Mouse (Mus musculus) limb, embryonic 15.5 days (tissue): ENCODE measurements around the gene Crebrf. TPM values are rescaled to one million over a fixed set of nuclear protein-coding genes. Genes with fewer than 3 reads are reported as not detected.

Experiments
- ATAC-seq: fragments of 200-750 bp; cut with Nextera tagmentation; 2 replicates; pipeline ENCODE4 v1.8.0; 2017; ENCODE audit warnings: low read depth, moderate TSS enrichment; ENCODE audit not compliant: insufficient number of reproducible peaks, low FRiP score, low TSS enrichment
- H3K27ac ChIP-seq: fragments of 300-500 bp; sonication (generic); 2 replicates; pipeline ENCODE4 v1.5.1; 2015; ENCODE audit warnings: moderate library complexity, mild to moderate bottlenecking, inconsistent platforms
- H3K27me3 ChIP-seq: fragments of 300-500 bp; sonication (generic); 2 replicates; pipeline ENCODE4 v1.6.1; 2015; ENCODE audit warnings: inconsistent platforms
- H3K36me3 ChIP-seq: fragments of 300-500 bp; sonication (generic); 2 replicates; pipeline ENCODE4 v1.6.1; 2015; ENCODE audit warnings: inconsistent platforms
- H3K4me1 ChIP-seq: fragments of 300-500 bp; sonication (generic); 2 replicates; pipeline ENCODE4 v1.6.1; 2015; ENCODE audit warnings: inconsistent platforms
- H3K4me2 ChIP-seq: fragments of 300-500 bp; sonication (generic); 2 replicates; pipeline ENCODE4 v1.6.1; 2015; ENCODE audit warnings: mild to moderate bottlenecking, inconsistent platforms
- H3K4me3 ChIP-seq: fragments of 300-500 bp; sonication (generic); 2 replicates; pipeline ENCODE4 v1.5.1; 2015; ENCODE audit warnings: mild to moderate bottlenecking, inconsistent platforms
- H3K9ac ChIP-seq: fragments of 300-500 bp; sonication (generic); 2 replicates; pipeline ENCODE4 v1.6.1; 2015; ENCODE audit warnings: inconsistent platforms
- H3K9me3 ChIP-seq: fragments of 300-500 bp; sonication (generic); 2 replicates; pipeline ENCODE4 v1.6.1; 2016; ENCODE audit warnings: inconsistent platforms
- WGBS: fragments of 180-500 bp; shearing (Covaris S2); methylation state at CpG from one replicate; pipeline ENCODE4 v1.1.7; 2015; 5-methylcytosine and 5-hydroxymethylcytosine counted together
- polyA plus RNA-seq: library from polyadenylated mRNA; unstranded; fragments of >200 nt; fragmentation: Nextera tagmentation; extraction: Ambion mirVana; gene quantifications from 2 replicates; pipeline ENCODE4 v1.2.1, GENCODE M21; 2015

Gene Crebrf
- polyA plus RNA-seq, 1 experiment from 2014 or later: 7.3 TPM

DNA sequence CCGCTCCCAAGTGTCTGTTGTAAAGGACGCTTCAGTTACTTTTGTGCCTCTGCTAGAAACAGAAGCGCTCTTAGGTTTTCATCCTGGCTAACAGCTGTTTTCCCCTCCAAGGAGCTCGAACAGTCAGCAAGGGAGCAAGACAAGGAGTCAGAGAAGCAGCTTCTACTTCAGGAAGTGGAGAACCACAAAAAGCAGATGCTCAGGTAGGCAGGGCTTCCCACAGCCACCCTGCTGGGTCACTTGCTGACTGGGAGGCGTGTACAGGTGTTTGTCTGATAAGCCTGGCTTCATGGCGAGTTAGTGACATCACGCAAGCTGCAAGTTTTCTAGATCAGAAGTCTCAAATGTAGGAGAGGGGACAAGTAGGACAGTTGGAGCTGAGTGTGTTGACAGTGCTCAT, 71.1 kb downstream of the Crebrf start:
- Histone ChIP-seq H3K9me3 (no peaks in the 10 kb centered on the region), H3K9ac (no peak overlapping the region), H3K4me2 (no peak overlapping the region), H3K4me1 (peaks cover 8% of the 10 kb centered on the region), H3K4me3 (no peak overlapping the region), H3K36me3 (peaks cover 74% of the 10 kb centered on the region), H3K27me3 (no peaks in the 10 kb centered on the region), H3K27ac (no peak overlapping the region)
- no peak for ATAC-seq
- 88% methylated on average over 7 of the region's 7 CpGs for WGBS

DNA sequence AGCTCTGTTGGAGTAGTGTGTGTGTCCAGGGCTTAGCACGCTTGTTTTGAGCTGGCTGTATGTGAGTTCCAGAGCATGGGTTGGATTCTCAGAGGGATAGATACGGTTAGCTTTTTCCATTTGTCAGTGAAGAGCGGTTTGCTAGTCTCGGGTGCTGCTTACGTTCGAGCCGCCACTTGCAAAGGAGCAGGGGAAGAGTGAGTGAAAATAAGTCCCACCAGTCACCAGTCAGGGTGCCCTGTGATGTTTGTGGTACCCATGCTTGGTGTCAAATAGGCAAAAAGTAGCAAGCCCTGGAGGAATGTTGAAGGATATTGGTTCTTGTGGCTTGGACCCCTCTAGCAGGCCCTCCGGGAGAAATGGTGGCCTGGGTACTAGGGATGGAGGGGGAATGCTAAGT, 73.5 kb downstream of the Crebrf start:
- peaks cover 87% of the 10 kb centered on the region for H3K36me3 ChIP-seq
- H3K27me3 ChIP-seq: no peaks in the 10 kb centered on the region
- H3K27ac ChIP-seq: no peak overlapping the region
- H3K4me2 ChIP-seq: no peak overlapping the region
- H3K4me1 ChIP-seq: no peaks in the 10 kb centered on the region
- H3K9ac ChIP-seq: no peak overlapping the region
- H3K9me3 ChIP-seq: no peaks in the 10 kb centered on the region
- H3K4me3 ChIP-seq: no peak overlapping the region
- 92% methylated on average over 8 of the region's 8 CpGs for WGBS
- no peak for ATAC-seq

DNA sequence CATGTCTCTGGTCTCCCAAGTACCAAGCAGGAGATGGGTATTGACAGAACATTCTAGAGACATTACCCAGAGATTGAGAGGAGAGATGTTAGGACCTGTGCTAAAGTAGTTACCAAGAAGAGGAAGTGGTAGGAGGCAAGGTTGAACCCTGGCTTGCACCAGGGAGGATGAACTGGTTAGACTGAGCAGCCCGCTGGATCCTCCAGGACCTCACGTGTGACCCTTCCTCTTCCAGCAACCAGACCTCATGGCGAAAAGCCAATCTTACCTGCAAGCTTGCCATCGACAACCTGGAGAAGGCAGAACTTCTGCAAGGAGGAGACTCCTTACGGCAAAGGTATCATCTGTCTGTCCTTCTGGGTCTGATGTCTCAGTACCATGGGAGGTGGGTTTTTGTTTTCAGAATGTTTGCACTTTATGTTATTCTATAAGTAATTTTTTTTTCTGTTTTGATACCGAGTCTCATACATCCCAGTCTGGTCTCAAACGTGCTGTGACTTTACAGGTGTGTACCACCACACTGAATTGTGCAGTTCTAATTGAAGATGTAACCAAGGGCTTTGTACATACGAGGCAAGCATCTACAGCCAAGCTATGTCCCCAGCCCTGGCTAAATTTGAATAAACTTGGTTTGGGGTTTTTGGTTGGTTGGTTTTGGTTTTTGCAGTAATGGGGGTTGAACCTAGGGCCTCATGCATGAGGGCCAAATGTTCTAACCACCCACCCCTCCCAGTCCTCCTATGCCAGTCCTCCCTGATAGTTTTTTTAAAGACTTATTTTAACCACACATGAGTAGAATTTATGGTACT, 74.2 kb downstream of the Crebrf start:
- 90% methylated on average over 8 of the region's 8 CpGs for WGBS
- Histone ChIP-seq H3K9ac (no peak overlapping the region), H3K9me3 (no peaks in the 10 kb centered on the region), H3K4me1 (no peaks in the 10 kb centered on the region), H3K4me2 (no peak overlapping the region), H3K36me3 (peaks cover 80% of the 10 kb centered on the region), H3K27me3 (no peaks in the 10 kb centered on the region), H3K27ac (no peak overlapping the region), H3K4me3 (no peak overlapping the region)
- ATAC-seq: no peak

DNA sequence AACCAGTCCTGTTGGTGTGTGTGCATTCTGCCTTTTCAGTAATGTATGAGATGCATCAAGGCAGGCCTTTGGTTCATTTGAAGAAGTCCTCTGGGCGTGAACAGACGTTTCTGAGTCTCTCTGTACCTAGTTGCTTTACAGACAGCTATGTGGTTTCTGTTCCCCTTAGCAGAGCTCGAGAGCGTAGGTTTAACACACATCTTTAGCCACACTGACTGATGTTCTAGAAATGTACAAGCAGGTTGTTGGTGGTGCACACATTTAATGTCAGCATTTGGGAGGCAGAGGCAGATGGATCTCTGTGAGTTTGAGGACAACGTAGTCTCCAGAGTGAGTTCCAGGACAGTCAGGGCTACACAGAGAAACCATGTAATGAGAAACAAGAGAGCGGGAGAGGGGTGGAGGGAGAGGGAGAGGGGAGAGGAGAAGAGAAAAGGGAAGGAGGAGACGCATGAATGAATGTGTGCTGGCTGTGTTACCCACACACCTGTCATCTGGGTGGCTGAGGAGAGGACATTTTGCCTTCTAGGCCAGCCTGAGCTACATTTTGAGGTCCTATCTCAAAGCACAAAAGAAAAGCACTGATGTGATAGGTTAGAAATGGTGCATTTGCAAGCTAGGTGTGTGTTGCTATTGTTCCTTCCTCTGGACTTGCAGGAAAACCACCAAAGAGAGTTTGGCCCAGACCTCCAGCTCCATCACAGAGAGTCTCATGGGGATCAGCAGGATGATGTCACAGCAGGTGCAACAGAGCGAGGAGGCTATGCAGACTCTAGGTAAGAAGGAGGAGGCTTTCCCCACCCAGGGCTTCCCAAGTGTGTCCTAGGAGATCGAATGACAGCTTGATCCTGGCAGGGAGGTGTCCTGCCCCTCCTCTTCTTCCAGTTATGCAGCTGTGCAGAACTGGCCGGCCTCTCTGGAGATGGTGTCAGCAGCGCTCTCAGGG, 75.1 kb downstream of the Crebrf start:
- Histone ChIP-seq H3K4me3 (no peak overlapping the region), H3K27ac (no peak overlapping the region), H3K27me3 (no peaks in the 10 kb centered on the region), H3K4me2 (no peak overlapping the region), H3K9me3 (no peaks in the 10 kb centered on the region), H3K4me1 (no peaks in the 10 kb centered on the region), H3K9ac (no peak overlapping the region), H3K36me3 (peaks cover 71% of the 10 kb centered on the region)
- WGBS: 84% methylated on average over 11 of the region's 11 CpGs
- ATAC-seq: no peak

DNA sequence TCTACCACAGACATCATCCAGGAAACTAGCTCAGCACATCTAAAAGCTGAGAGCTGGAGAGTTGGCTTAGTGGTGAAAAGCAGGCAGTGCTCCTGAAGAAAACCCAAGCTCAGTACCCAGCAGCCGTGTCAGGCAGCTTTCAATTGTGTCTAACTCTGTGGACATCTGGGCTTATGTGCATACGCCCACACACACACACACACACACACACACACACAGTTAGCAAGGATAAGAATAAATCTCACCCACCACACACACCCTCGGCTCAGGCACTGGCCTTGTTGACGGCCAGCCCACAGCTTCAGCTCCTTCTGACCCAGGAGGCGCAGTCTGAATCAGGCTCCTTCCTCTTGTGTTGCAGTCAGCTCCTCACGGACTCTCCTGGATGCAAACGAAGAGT, 76.1 kb downstream of the Crebrf start:
- no peaks in the 10 kb centered on the region for H3K4me1 ChIP-seq
- ATAC-seq: no peak
- WGBS: 78% methylated on average over 7 of the region's 7 CpGs
- no peak overlapping the region for H3K4me3 ChIP-seq
- no peak overlapping the region for H3K27ac ChIP-seq
- no peak overlapping the region for H3K4me2 ChIP-seq
- no peak overlapping the region for H3K9ac ChIP-seq
- peaks cover 64% of the 10 kb centered on the region for H3K36me3 ChIP-seq
- no peaks in the 10 kb centered on the region for H3K27me3 ChIP-seq
- H3K9me3 ChIP-seq: no peaks in the 10 kb centered on the region

DNA sequence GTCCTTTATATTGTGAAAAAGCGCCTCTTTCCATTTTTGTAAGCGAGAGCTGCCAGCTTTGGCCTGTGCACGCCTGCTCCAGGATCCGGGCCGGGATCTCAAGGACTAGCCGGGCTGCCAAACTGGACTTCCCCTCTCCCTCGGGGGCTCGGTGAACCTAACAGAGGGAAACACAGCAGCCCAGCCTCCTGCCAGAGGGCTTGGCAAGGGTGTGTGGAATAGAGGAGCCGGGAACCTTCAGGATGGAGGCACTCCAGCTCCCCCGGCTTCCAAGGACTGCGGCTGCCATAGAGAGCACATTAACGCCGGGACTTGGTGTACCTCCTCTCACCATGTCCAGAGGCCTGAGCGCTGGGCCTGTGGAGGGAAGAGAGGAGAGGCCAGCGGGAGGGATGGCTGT, 76.6 kb downstream of the Crebrf start:
- Histone ChIP-seq H3K4me1 (no peaks in the 10 kb centered on the region), H3K36me3 (peaks cover 59% of the 10 kb centered on the region), H3K9me3 (no peaks in the 10 kb centered on the region), H3K4me2 (no peak overlapping the region), H3K27me3 (no peaks in the 10 kb centered on the region), H3K9ac (no peak overlapping the region), H3K27ac (no peak overlapping the region), H3K4me3 (no peak overlapping the region)
- WGBS: 93% methylated on average over 15 of the region's 15 CpGs
- no peak for ATAC-seq

DNA sequence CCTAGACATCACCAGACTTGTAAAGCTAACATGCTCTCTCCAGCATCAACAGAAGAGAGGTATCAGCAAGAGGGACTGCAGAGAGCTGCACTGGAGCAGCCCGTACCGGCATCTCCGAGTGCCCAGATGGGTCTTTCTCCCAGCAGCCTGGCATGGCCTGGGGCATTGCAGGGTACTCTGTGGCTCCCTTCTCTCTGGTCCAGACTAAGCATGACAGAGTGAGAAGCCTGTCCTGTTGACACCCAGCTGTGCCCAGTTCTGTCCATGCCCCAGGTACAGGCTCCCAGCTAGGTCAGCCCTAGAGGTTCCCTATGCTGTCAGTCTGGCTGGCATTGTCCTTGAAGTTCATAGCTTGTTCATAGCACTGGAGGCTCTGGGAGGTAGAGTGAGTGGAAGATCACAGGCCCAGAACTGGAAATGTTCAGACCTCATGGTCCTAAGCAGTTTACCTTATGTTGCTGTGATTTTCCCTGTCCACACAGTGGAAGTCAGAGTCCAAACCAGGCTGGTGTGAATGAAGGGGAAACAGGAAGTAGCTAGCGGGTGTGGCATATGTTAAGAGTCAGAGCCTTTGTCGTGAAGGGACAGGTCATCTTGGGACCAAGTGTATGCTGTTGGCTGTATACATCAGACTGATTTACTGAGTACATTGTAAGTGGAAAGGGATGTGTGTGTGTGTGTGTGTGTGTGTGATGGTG, 77.8 kb downstream of the Crebrf start:
- no peak overlapping the region for H3K4me2 ChIP-seq
- peak; percentile 44; the same call in 1 of the 2 replicates for ATAC-seq
- H3K4me1 ChIP-seq: no peaks in the 10 kb centered on the region
- H3K9ac ChIP-seq: no peak overlapping the region
- WGBS: 85% methylated on average over 5 of the region's 5 CpGs
- no peaks in the 10 kb centered on the region for H3K27me3 ChIP-seq
- H3K27ac ChIP-seq: no peak overlapping the region
- peaks cover 52% of the 10 kb centered on the region for H3K36me3 ChIP-seq
- H3K4me3 ChIP-seq: no peak overlapping the region
- H3K9me3 ChIP-seq: no peaks in the 10 kb centered on the region

DNA sequence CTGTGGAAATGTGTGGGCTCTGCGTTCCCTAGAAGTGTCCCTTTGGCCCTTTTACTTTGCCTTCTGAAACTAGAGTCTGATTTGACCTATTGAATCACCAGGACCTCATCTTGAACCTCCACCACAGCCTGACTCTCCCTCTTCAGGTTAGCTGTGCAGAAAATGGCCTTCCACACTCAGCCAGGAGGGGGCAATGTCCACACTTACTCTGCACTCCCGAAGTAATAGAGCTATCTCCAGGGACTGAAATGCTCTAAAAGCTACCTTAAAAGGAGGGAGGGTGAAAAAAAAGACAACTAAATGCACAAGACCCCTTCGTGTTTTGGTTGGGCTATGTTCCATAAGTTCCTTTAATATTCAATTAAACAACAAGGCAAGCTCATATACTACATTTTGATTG, 79.3 kb downstream of the Crebrf start:
- H3K4me2 ChIP-seq: no peak overlapping the region
- H3K4me3 ChIP-seq: no peak overlapping the region
- no peak overlapping the region for H3K9ac ChIP-seq
- ATAC-seq: no peak
- H3K27ac ChIP-seq: no peak overlapping the region
- H3K4me1 ChIP-seq: no peaks in the 10 kb centered on the region
- peaks cover 37% of the 10 kb centered on the region for H3K36me3 ChIP-seq
- H3K9me3 ChIP-seq: no peaks in the 10 kb centered on the region
- no peaks in the 10 kb centered on the region for H3K27me3 ChIP-seq
- WGBS: 16% methylated on average over 3 of the region's 3 CpGs

DNA sequence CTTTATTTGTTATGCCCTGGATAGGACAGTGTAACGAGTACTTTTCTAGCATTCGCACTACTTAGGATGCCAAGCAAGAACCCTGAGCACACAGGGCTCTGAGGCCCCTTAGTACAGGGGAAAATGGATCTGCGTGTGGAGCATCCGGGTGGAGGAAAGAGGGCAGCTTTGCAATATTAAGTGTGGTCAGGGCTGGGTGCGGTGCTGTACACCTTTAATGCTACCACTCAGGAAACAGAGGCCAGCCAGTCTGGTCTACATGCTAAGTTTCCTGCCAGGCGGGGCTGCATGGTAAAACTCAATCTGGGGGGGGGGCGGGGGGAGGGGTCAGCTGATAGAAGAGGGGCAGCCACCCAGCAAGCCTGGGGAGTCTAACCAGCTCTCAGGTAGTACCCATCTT, 79.9 kb downstream of the Crebrf start:
- WGBS: 77% methylated on average over 7 of the region's 7 CpGs
- no peaks in the 10 kb centered on the region for H3K9me3 ChIP-seq
- H3K4me2 ChIP-seq: no peak overlapping the region
- H3K36me3 ChIP-seq: peaks cover 31% of the 10 kb centered on the region
- no peak overlapping the region for H3K4me3 ChIP-seq
- H3K27me3 ChIP-seq: no peaks in the 10 kb centered on the region
- no peak overlapping the region for H3K27ac ChIP-seq
- no peak overlapping the region for H3K9ac ChIP-seq
- ATAC-seq: no peak
- H3K4me1 ChIP-seq: no peaks in the 10 kb centered on the region

DNA sequence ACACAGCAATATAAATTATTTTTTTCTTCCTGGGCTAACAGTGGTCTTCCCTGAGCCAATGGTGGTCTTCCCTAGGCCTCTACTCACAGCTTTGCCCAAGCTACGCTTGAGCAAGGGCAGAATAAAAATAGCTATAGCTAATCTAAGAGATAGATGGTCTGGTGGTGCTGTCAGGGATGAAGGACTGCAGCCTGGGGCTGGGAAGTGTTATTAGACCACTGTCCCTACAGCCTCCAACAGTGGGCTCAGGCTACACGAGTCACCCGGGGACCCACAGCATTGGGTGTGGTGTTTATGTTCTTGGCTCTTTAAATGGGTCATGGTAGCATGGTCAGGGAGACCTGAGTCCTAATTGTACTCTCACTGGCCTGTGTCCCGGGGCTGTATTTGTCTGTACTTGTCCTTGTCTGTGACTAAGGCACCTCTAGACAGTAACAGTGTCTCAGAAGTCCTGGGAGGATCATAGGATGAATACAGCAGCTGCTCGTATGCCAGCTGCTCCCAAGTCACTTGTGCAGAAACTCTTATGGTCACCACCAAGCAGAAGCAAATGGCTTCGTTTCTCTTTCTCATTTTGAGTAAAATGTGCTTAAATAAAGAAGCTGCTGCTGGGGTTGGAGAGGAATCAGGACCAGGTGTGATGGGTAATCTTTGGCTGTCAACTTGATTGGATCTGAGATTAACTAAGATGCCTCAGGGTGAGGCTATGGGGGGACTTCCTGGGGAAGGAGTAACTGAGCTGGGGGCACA, 82.1 kb downstream of the Crebrf start:
- no peak overlapping the region for H3K4me2 ChIP-seq
- no peak for ATAC-seq
- H3K9me3 ChIP-seq: no peaks in the 10 kb centered on the region
- WGBS: 62% methylated on average over 6 of the region's 6 CpGs
- H3K27me3 ChIP-seq: no peaks in the 10 kb centered on the region
- H3K4me3 ChIP-seq: no peak overlapping the region
- no peaks in the 10 kb centered on the region for H3K4me1 ChIP-seq
- no peak overlapping the region for H3K9ac ChIP-seq
- H3K36me3 ChIP-seq: peaks cover 9% of the 10 kb centered on the region
- H3K27ac ChIP-seq: no peak overlapping the region

DNA sequence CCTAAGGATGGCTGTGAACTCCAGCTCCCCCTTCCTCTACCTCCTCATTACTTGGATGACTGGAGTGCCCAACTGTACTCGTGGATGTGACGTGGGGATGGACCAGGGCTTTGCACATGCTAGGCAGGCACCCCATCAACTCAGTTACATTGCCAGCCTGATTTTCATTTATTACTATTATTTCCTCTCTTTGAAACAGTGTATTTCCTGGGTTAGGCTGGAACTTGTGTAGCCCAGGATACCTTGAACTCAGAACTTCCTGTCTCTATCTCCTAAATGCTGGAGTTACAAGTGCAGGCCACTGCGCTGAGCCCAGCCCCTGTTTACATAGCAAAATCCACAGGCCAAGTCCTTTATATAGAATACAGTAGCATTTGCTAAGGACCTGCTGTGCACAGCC, 87.4 kb downstream of the Crebrf start:
- Histone ChIP-seq H3K36me3 (no peaks in the 10 kb centered on the region), H3K4me1 (no peaks in the 10 kb centered on the region), H3K9me3 (no peaks in the 10 kb centered on the region), H3K4me2 (no peak overlapping the region), H3K27ac (no peak overlapping the region), H3K4me3 (no peak overlapping the region), H3K9ac (no peak overlapping the region), H3K27me3 (no peaks in the 10 kb centered on the region)
- no peak for ATAC-seq
- WGBS: 86% methylated on average over 3 of the region's 3 CpGs
